12 mouse cellular contexts compared by ENCODE assay signal in the genomic region with DNA sequence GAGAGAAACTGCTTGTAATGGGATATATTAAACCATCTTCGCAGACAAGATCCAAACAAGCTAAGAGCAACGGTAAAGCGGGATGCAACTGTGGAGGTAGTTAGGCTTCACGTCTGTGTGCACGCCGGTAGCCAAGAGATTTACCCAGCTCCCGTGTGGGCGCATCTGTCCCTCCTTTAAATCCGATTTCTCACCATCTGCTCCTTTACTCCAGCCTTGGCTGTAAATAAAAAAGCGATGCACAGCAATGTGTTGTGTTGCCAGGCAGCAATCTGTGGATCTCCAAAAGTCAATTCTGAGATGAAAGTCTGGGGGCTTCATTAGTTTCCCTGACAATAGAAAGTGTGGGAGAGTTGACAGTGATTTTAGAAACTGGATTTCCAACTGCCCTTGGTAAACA. TPM values are rescaled to one million over a fixed set of nuclear protein-coding genes. Genes with fewer than 3 reads are reported as not detected.
DNase-seq lines count a peak whose midpoint lies in the region; ATAC-seq lines count a peak whose summit lies in the region.
"Had no signal": no experiment of that assay in that cellular context is flagged by ENCODE, and none has a peak within 500 bp of the region (broad histone marks: within the 10 kb centered on the region; RNA-seq: fewer than 3 reads in every experiment).

No protein-coding gene starts in this region.

- peak overlapping the region; percentile 20; the same call in 1 of the 2 replicates for H3K27ac ChIP-seq in embryonic facial prominence, embryonic 10.5 days (replicated peaks)
- 0 out of 2 replicates have a peak overlapping the region, but pooled peaks have one; percentile 8 for H3K27ac ChIP-seq in neural tube, embryonic 14.5 days (ENCODE audit: low read depth, low read length)
- H3K27ac ChIP-seq: embryonic facial prominence, embryonic 13.5 days had no signal

- H3K9ac ChIP-seq in neural tube, embryonic 14.5 days (replicated peaks; ENCODE audit: low read depth, low read length), result no peak overlapping the region
- H3K9ac ChIP-seq: embryonic facial prominence, embryonic 13.5 days had no signal

- no peak overlapping the region for H3K4me2 ChIP-seq in neural tube, embryonic 14.5 days (ENCODE audit: low read depth, low read length)
- H3K4me2 ChIP-seq: embryonic facial prominence, embryonic 13.5 days had no signal

- peaks cover 4% of the 10 kb centered on the region; the same call in 1 of the 2 replicates for H3K27me3 ChIP-seq in embryonic facial prominence, embryonic 10.5 days (replicated peaks; ENCODE audit: low read depth, poor library complexity, severe bottlenecking)
- no peaks in the 10 kb centered on the region for H3K27me3 ChIP-seq in neural tube, embryonic 14.5 days (ENCODE audit: control insufficient read depth, insufficient read depth, low read length)
- H3K27me3 ChIP-seq: embryonic facial prominence, embryonic 13.5 days had no signal

- H3K9me3 ChIP-seq in embryonic facial prominence, embryonic 10.5 days, result no peaks in the 10 kb centered on the region
- no peaks in the 10 kb centered on the region for H3K9me3 ChIP-seq in neural tube, embryonic 14.5 days (ENCODE audit: control insufficient read depth, low read length)
- H3K9me3 ChIP-seq: embryonic facial prominence, embryonic 13.5 days had no signal

- H3K36me3 ChIP-seq in embryonic facial prominence, embryonic 10.5 days (replicated peaks), result no peaks in the 10 kb centered on the region
- H3K36me3 ChIP-seq in neural tube, embryonic 14.5 days (ENCODE audit: control insufficient read depth, insufficient read depth, low read length), result no peaks in the 10 kb centered on the region
- H3K36me3 ChIP-seq: embryonic facial prominence, embryonic 13.5 days had no signal

- peak; percentile 41 to 58 for DNase-seq in cerebellum, postnatal 10 days
- no peak for DNase-seq in cerebellum, adult 8-10 months
- DNase-seq in embryonic facial prominence, embryonic 10.5 days (ENCODE audit: low spot score), result no peak
- DNase-seq in layer of hippocampus, postnatal 10 days (ENCODE audit: low spot score in 2 of 2), result peak; percentile 27 to 45
- DNase-seq in heart, adult 11 months, result no peak
- no peak for DNase-seq in urinary bladder, postnatal 36 days (ENCODE audit: low spot score in 2 of 2)
- DNase-seq: heart, postnatal 36 days; lung, postnatal 10 days; thymus, adult 2 months had no signal

- ATAC-seq in neural tube, embryonic 14.5 days (ENCODE audit: low read depth), result peak; percentile 68
- no peak for ATAC-seq in inflammation-experienced regulatory T-cells, adult 6 months

- peaks cover 33% of the 10 kb centered on the region for H3K4me1 ChIP-seq in embryonic facial prominence, embryonic 10.5 days
- peaks cover 8% of the 10 kb centered on the region for H3K4me1 ChIP-seq in neural tube, embryonic 14.5 days (ENCODE audit: control insufficient read depth, insufficient read depth, low read length)

- no peak overlapping the region for H3K4me3 ChIP-seq in embryonic facial prominence, embryonic 10.5 days
- H3K4me3 ChIP-seq in neural tube, embryonic 14.5 days (ENCODE audit: low read depth, low read length), result no peak overlapping the region
- H3K4me3 ChIP-seq: embryonic facial prominence, embryonic 13.5 days had no signal

- 91% methylated on average over 10 of the region's 10 CpGs for WGBS in embryonic facial prominence, embryonic 10.5 days
- 26% methylated on average over 10 of the region's 10 CpGs for WGBS in neural tube, embryonic 14.5 days

RNA-seq across cellular contexts. Expression of a gene that starts 57.6 kb away (rescaled TPM):
- 84.0 and 90.1 TPM in 2 replicates for polyA plus RNA-seq in embryonic facial prominence, embryonic 10.5 days (2016; fragmentation: Nextera tagmentation; extraction: Ambion mirVana)
- total RNA-seq in layer of hippocampus, postnatal 10 days (2021), result 100 to 1,000 TPM in 1 of 2 experiments, 10 to 100 TPM in 1; 93.3 to 101 TPM
- polyA plus RNA-seq in neural tube, embryonic 14.5 days (2014; fragmentation: Nextera tagmentation; extraction: Ambion mirVana), result 91.6 and 99.5 TPM in 2 replicates
- polyA plus RNA-seq in inflammation-experienced regulatory T-cells, adult 6 months (2017; shearing (Covaris generic)), result 10 to 100 TPM; 24.6 to 48.2 (median 34.1) TPM

Comparison
In these comparisons a context has a peak if more than half of its experiments do, and no peak if none do; other contexts are left out.
1. DNase-seq: peak in cerebellum, postnatal 10 days (2 of 2) and layer of hippocampus, postnatal 10 days (2 of 2); none in cerebellum, adult 8-10 months (single experiment), embryonic facial prominence, embryonic 10.5 days (single experiment), heart, adult 11 months (single experiment) and urinary bladder, postnatal 36 days (0 of 2).